In genomic region chr9:40626566-40626965, GRCm38 (mm10) we compare ENCODE assay signal across 31 mouse cellular contexts. TPM values are rescaled to one million over a fixed set of nuclear protein-coding genes. Genes with fewer than 3 reads are reported as not detected.
DNase-seq lines count a peak whose midpoint lies in the region; ATAC-seq and TF ChIP-seq lines count a peak whose summit lies in the region.
"Had no signal": no experiment of that assay in that cellular context is flagged by ENCODE, and none has a peak within 500 bp of the region (broad histone marks: within the 10 kb centered on the region; RNA-seq: fewer than 3 reads in every experiment).

No protein-coding gene starts in this region.

- no peak for ATAC-seq in forebrain, embryonic 14.5 days
- no peak for ATAC-seq in hindbrain, embryonic 15.5 days (ENCODE audit: low FRiP score, low read depth)
- ATAC-seq in midbrain, embryonic 15.5 days (replicated peaks), result no peak; the same call in 1 of the 2 replicates
- no peak for ATAC-seq in liver, postnatal 0 days
- ATAC-seq in monocyte, adult 5-6 weeks (replicated peaks; ENCODE audit: insufficient number of reproducible peaks, low FRiP score, low TSS enrichment, poor library complexity, severe bottlenecking), result no peak

- no peak overlapping the region for H3K4me2 ChIP-seq in forebrain, embryonic 14.5 days (ENCODE audit: low read length)
- H3K4me2 ChIP-seq in hindbrain, embryonic 15.5 days, result peak overlapping the region; percentile 22; the same call in 1 of the 2 replicates
- H3K4me2 ChIP-seq in midbrain, embryonic 15.5 days, result peak overlapping the region; percentile 8; the same call in 1 of the 2 replicates
- no peak overlapping the region for H3K4me2 ChIP-seq in liver, postnatal 0 days (ENCODE audit: low read depth, low read length)
- H3K4me2 ChIP-seq: limb, embryonic 15.5 days; liver, embryonic 15.5 days; stomach, embryonic 15.5 days had no signal

- no peak overlapping the region for H3K9ac ChIP-seq in forebrain, embryonic 14.5 days (ENCODE audit: low read length)
- H3K9ac ChIP-seq in hindbrain, embryonic 15.5 days, result no peak overlapping the region
- no peak overlapping the region for H3K9ac ChIP-seq in midbrain, embryonic 15.5 days
- H3K9ac ChIP-seq in liver, postnatal 0 days (replicated peaks), result no peak overlapping the region
- H3K9ac ChIP-seq: limb, embryonic 15.5 days; liver, embryonic 15.5 days; stomach, embryonic 15.5 days had no signal

- no peak for TF ChIP-seq EP300 in liver, postnatal 0 days (IDR thresholded peaks at IDR 0.05; ENCODE audit: low read depth)

- peak; percentile 55 for DNase-seq in brain, embryonic 14.5 days (ENCODE audit: low read depth)
- no peak for DNase-seq in forebrain, embryonic 14.5 days (ENCODE audit: low spot score)
- DNase-seq in spleen, postnatal 36 days (ENCODE audit: low spot score in 2 of 2), result no peak
- DNase-seq in liver, postnatal 0 days, result no peak
- no peak for DNase-seq in frontal cortex, postnatal 25 days (ENCODE audit: low spot score in 2 of 2)
- DNase-seq: adrenal gland, adult 2 months; cerebellum, adult 9-10 months; gastrocnemius, postnatal 10 days; heart, adult 11 months; kidney, adult 18-20 months; lung, postnatal 14 days; right cerebral cortex, postnatal 14 days; spleen, adult 18-20 months; thymus, adult 18-20 months; thymus, postnatal 4 days had no signal

- no peak for TF ChIP-seq CTCF in brain, embryonic 14.5 days (IDR thresholded peaks at IDR 0.05; ENCODE audit: borderline replicate concordance, extremely low read depth, insufficient read depth, insufficient read length)
- TF ChIP-seq CTCF in liver, postnatal 0 days (IDR thresholded peaks at IDR 0.05; ENCODE audit: low read depth), result no peak

- no peak overlapping the region for H3K4me3 ChIP-seq in forebrain, embryonic 14.5 days (ENCODE audit: low read depth, low read length)
- H3K4me3 ChIP-seq in hindbrain, embryonic 15.5 days, result no peak overlapping the region
- H3K4me3 ChIP-seq in midbrain, embryonic 15.5 days, result no peak overlapping the region
- no peak overlapping the region for H3K4me3 ChIP-seq in liver, postnatal 0 days (ENCODE audit: low read depth, low read length)
- H3K4me3 ChIP-seq: embryonic facial prominence, embryonic 10.5 days; limb, embryonic 15.5 days; liver, embryonic 15.5 days; myocyte; stomach, embryonic 15.5 days had no signal

- no peak for TF ChIP-seq POLR2A in brain, embryonic 14.5 days (IDR thresholded peaks at IDR 0.05; ENCODE audit: borderline replicate concordance, extremely low read depth, insufficient read depth, insufficient read length, poor library complexity, severe bottlenecking)

- WGBS in forebrain, embryonic 14.5 days, result 36% methylated on average over 11 of the region's 11 CpGs
- WGBS in hindbrain, embryonic 15.5 days, result 20% methylated on average over 11 of the region's 11 CpGs
- 9% methylated on average over 11 of the region's 11 CpGs for WGBS in midbrain, embryonic 15.5 days
- 58% methylated on average over 11 of the region's 11 CpGs for WGBS in liver, postnatal 0 days (ENCODE audit: insufficient replicate concordance)

- peaks cover 3% of the 10 kb centered on the region; the same call in 1 of the 2 replicates for H3K4me1 ChIP-seq in forebrain, embryonic 14.5 days (ENCODE audit: control insufficient read depth, insufficient read depth, low read length)
- H3K4me1 ChIP-seq in hindbrain, embryonic 15.5 days (replicated peaks), result peaks cover 15% of the 10 kb centered on the region
- peaks cover 21% of the 10 kb centered on the region for H3K4me1 ChIP-seq in midbrain, embryonic 15.5 days
- peaks cover 3% of the 10 kb centered on the region for H3K4me1 ChIP-seq in liver, postnatal 0 days (ENCODE audit: insufficient read depth)
- H3K4me1 ChIP-seq: limb, embryonic 15.5 days; stomach, embryonic 15.5 days had no signal

- H3K27ac ChIP-seq in forebrain, embryonic 14.5 days (ENCODE audit: low read depth, low read length), result peak overlapping the region; percentile 17; the same call in 1 of the 2 replicates
- H3K27ac ChIP-seq in hindbrain, embryonic 15.5 days (replicated peaks), result peak overlapping the region; percentile 63
- H3K27ac ChIP-seq in midbrain, embryonic 15.5 days, result peak overlapping the region; percentile 70
- H3K27ac ChIP-seq in liver, postnatal 0 days (ENCODE audit: low read depth), result no peak overlapping the region
- H3K27ac ChIP-seq: embryonic facial prominence, embryonic 10.5 days; kidney, postnatal 0 days; limb, embryonic 15.5 days; liver, embryonic 15.5 days; stomach, embryonic 15.5 days had no signal

- H3K36me3 ChIP-seq in forebrain, embryonic 14.5 days (ENCODE audit: control insufficient read depth, insufficient read depth, low read length), result no peaks in the 10 kb centered on the region
- no peaks in the 10 kb centered on the region for H3K36me3 ChIP-seq in hindbrain, embryonic 15.5 days
- H3K36me3 ChIP-seq in midbrain, embryonic 15.5 days (replicated peaks), result no peaks in the 10 kb centered on the region
- no peaks in the 10 kb centered on the region for H3K36me3 ChIP-seq in liver, postnatal 0 days (replicated peaks; ENCODE audit: insufficient read depth, low read length)
- H3K36me3 ChIP-seq: embryonic facial prominence, embryonic 10.5 days; limb, embryonic 15.5 days; liver, embryonic 15.5 days; stomach, embryonic 15.5 days had no signal

- H3K27me3 ChIP-seq in forebrain, embryonic 14.5 days (replicated peaks; ENCODE audit: control insufficient read depth, insufficient read depth, low read length), result no peaks in the 10 kb centered on the region
- H3K27me3 ChIP-seq in hindbrain, embryonic 15.5 days, result no peaks in the 10 kb centered on the region
- H3K27me3 ChIP-seq in midbrain, embryonic 15.5 days (replicated peaks), result no peaks in the 10 kb centered on the region
- no peaks in the 10 kb centered on the region for H3K27me3 ChIP-seq in liver, postnatal 0 days (ENCODE audit: insufficient read depth, low read length)
- H3K27me3 ChIP-seq: stomach, embryonic 15.5 days had no signal

- H3K9me3 ChIP-seq in forebrain, embryonic 14.5 days (replicated peaks; ENCODE audit: control insufficient read depth, low read length), result no peaks in the 10 kb centered on the region
- H3K9me3 ChIP-seq in hindbrain, embryonic 15.5 days, result no peaks in the 10 kb centered on the region
- no peaks in the 10 kb centered on the region for H3K9me3 ChIP-seq in midbrain, embryonic 15.5 days
- no peaks in the 10 kb centered on the region for H3K9me3 ChIP-seq in liver, postnatal 0 days (ENCODE audit: low read length)
- H3K9me3 ChIP-seq: embryonic facial prominence, embryonic 10.5 days; limb, embryonic 15.5 days; liver, embryonic 15.5 days; stomach, embryonic 15.5 days had no signal

RNA-seq across cellular contexts. Expression of gene Gm21915, which starts 43.8 kb away (rescaled TPM):
- polyA plus RNA-seq in brain, embryonic 14.5 days (2012; rRNA removed), result not detected in 2 replicates
- polyA plus RNA-seq in forebrain, embryonic 14.5 days (2014; fragmentation: Nextera tagmentation; extraction: Ambion mirVana), result not detected in 2 replicates
- not detected in 2 replicates for polyA plus RNA-seq in hindbrain, embryonic 15.5 days (2015; fragmentation: Nextera tagmentation; extraction: Ambion mirVana)
- not detected in 2 replicates for polyA plus RNA-seq in midbrain, embryonic 15.5 days (2015; fragmentation: Nextera tagmentation; extraction: Ambion mirVana)
- polyA plus RNA-seq in liver, postnatal 0 days (2015; fragmentation: Nextera tagmentation; extraction: Ambion mirVana), result not detected in 2 replicates
- total RNA-seq in monocyte, adult 5-6 weeks (2017), result not detected in 3 replicates
- total RNA-seq: adrenal gland, adult 2 months; common myeloid progenitor, adult 5-6 weeks; gastrocnemius, postnatal 10 days; layer of hippocampus, adult 18-20 months; left cerebral cortex, postnatal 36 days; megakaryocyte, adult 5-6 weeks had no signal
- polyA plus RNA-seq: adrenal gland, adult 2 months; C2C12; embryonic facial prominence, embryonic 10.5 days; frontal cortex, adult 2 months; heart, embryonic 16.5 days; kidney, postnatal 0 days; limb, embryonic 15.5 days; liver, embryonic 15.5 days; myocyte; stomach, embryonic 15.5 days had no signal

RNA-seq across cellular contexts. Expression of gene Clmp, which starts 59.2 kb away (rescaled TPM):
- polyA plus RNA-seq in brain, embryonic 14.5 days (2012; rRNA removed), result 31.6 and 48.4 TPM in 2 replicates
- 45.6 and 51.6 TPM in 2 replicates for polyA plus RNA-seq in forebrain, embryonic 14.5 days (2014; fragmentation: Nextera tagmentation; extraction: Ambion mirVana)
- polyA plus RNA-seq in hindbrain, embryonic 15.5 days (2015; fragmentation: Nextera tagmentation; extraction: Ambion mirVana), result 48.4 and 51.1 TPM in 2 replicates
- polyA plus RNA-seq in midbrain, embryonic 15.5 days (2015; fragmentation: Nextera tagmentation; extraction: Ambion mirVana), result 49.0 and 57.0 TPM in 2 replicates
- polyA plus RNA-seq in liver, postnatal 0 days (2015; fragmentation: Nextera tagmentation; extraction: Ambion mirVana), result 1.8 and 1.9 TPM in 2 replicates
- 0.10 to 0.29 TPM in 2 of 3 replicates, not detected in the other for total RNA-seq in monocyte, adult 5-6 weeks (2017)
- total RNA-seq: common myeloid progenitor, adult 5-6 weeks had no signal

Comparison
In these comparisons a context has a peak if more than half of its experiments do, and no peak if none do; other contexts are left out.
1. H3K4me2 ChIP-seq: peak in hindbrain, embryonic 15.5 days (single experiment) and midbrain, embryonic 15.5 days (single experiment); none in forebrain, embryonic 14.5 days (single experiment) and liver, postnatal 0 days (single experiment).
2. RNA of gene Clmp, which starts 59.2 kb away (polyA plus RNA-seq): 49.0 to 57.0 TPM in midbrain, embryonic 15.5 days, 48.4 to 51.1 TPM in hindbrain, embryonic 15.5 days, 31.6 to 48.4 TPM in brain, embryonic 14.5 days and 45.6 to 51.6 TPM in forebrain, embryonic 14.5 days; 1.8 to 1.9 TPM in liver, postnatal 0 days; every median in the first group is over 10 times any median in the second.